Mouse (Mus musculus) MEL (cell line): ENCODE measurements around the gene Dedd. TPM values are rescaled to one million over a fixed set of nuclear protein-coding genes. Genes with fewer than 3 reads are reported as not detected.

ENCODE experiments used
- DNase-seq: peaks from one replicate; pipeline ENCODE4 v3.0.0; 2011; ENCODE audit warnings: low read depth, low spot score
- H3K27ac ChIP-seq: 2 replicates; pipeline ENCODE4 v1.5.1; 2012; ENCODE audit warnings: low read depth, mild to moderate bottlenecking, control low read depth, low read length, moderate library complexity; ENCODE audit not compliant: control insufficient read depth
- H3K27me3 ChIP-seq, 2 experiments: fragments of 150-350 bp in 1 of 2; sonication (generic) in 1 of 2; 2 replicates each; pipeline ENCODE4 v1.6.1; 2012; ENCODE audit warnings: low read length in 2 of 2, mild to moderate bottlenecking in 2 of 2, improper control_type of control experiment in 1 of 2, moderate library complexity in 1 of 2; ENCODE audit not compliant: insufficient read depth in 2 of 2, control insufficient read depth in 1 of 2
- H3K36me3 ChIP-seq, 2 experiments: 2 replicates each; pipeline ENCODE4 v1.6.1; 2012 to 2014; ENCODE audit warnings: low read length in 2 of 2, improper control_type of control experiment in 1 of 2, inconsistent platforms in 1 of 2, mild to moderate bottlenecking in 1 of 2; ENCODE audit not compliant: insufficient read depth in 2 of 2, control insufficient read depth in 1 of 2
- H3K4me1 ChIP-seq, 2 experiments: fragments of 150-350 bp in 1 of 2; sonication (generic) in 1 of 2; 2 replicates each; pipeline ENCODE4 v1.6.1; 2012; ENCODE audit warnings: low read length in 2 of 2, improper control_type of control experiment in 1 of 2, mild to moderate bottlenecking in 1 of 2; ENCODE audit not compliant: insufficient read depth in 2 of 2, control insufficient read depth in 1 of 2
- H3K4me3 ChIP-seq, 2 experiments: fragments of 150-350 bp in 1 of 2; sonication (generic) in 1 of 2; 2 replicates each; pipeline ENCODE4 v1.5.1; 2012; ENCODE audit warnings: low read depth in 2 of 2, low read length in 2 of 2, mild to moderate bottlenecking in 2 of 2, moderate library complexity in 2 of 2, control low read depth in 1 of 2, improper control_type of control experiment in 1 of 2; ENCODE audit not compliant: control insufficient read depth in 1 of 2, insufficient read depth in 1 of 2
- H3K79me2 ChIP-seq: 2 replicates; pipeline ENCODE4 v1.6.1; 2012; ENCODE audit warnings: mild to moderate bottlenecking, low read length, moderate library complexity; ENCODE audit not compliant: control insufficient read depth, poor library complexity, insufficient read depth
- H3K9ac ChIP-seq: 2 replicates; pipeline ENCODE4 v1.6.1; 2012; ENCODE audit warnings: low read depth, mild to moderate bottlenecking, control low read depth, low read length, moderate library complexity; ENCODE audit not compliant: control insufficient read depth, poor library complexity, severe bottlenecking
- H3K9me3 ChIP-seq: fragments of 150-350 bp; sonication (generic); replicated peaks from 2 replicates; pipeline ENCODE4 v1.6.1; 2012; ENCODE audit warnings: mild to moderate bottlenecking, low read length, improper control_type of control experiment, moderate library complexity; ENCODE audit not compliant: insufficient read depth
- BHLHE40 ChIP-seq: IDR thresholded peaks from 2 replicates; pipeline ENCODE4 v1.6.1; 2012; ENCODE audit warnings: low read depth, mild to moderate bottlenecking, inconsistent platforms, low read length, improper control_type of control experiment, borderline replicate concordance
- CHD1 ChIP-seq: IDR thresholded peaks from 2 replicates; pipeline ENCODE4 v1.6.1; 2012; ENCODE audit warnings: low read depth, mild to moderate bottlenecking, inconsistent platforms, low read length, improper control_type of control experiment
- CHD2 ChIP-seq: IDR thresholded peaks from 2 replicates; pipeline ENCODE4 v1.6.1; 2011; ENCODE audit warnings: low read length, improper control_type of control experiment
- EP300 ChIP-seq, 2 experiments: IDR thresholded peaks; 2 replicates each; pipeline ENCODE4 v1.6.1; 2011; ENCODE audit warnings: improper control_type of control experiment in 2 of 2, low read length in 2 of 2, low read depth in 1 of 2, mild to moderate bottlenecking in 1 of 2
- GABPA ChIP-seq: IDR thresholded peaks from 2 replicates; pipeline ENCODE4 v1.6.1; 2012; ENCODE audit warnings: low read depth, mild to moderate bottlenecking, inconsistent platforms, low read length, improper control_type of control experiment, moderate library complexity
- GATA1 ChIP-seq: IDR thresholded peaks from 2 replicates; pipeline ENCODE4 v1.6.1; 2011; ENCODE audit warnings: low read depth, low read length, improper control_type of control experiment
- HCFC1 ChIP-seq: IDR thresholded peaks from 2 replicates; pipeline ENCODE4 v1.6.1; 2012; ENCODE audit warnings: low read depth, mild to moderate bottlenecking, inconsistent platforms, low read length, improper control_type of control experiment, moderate library complexity
- KAT2A ChIP-seq: conservative IDR thresholded peaks from 2 replicates; pipeline ENCODE4 v1.6.1; 2012; ENCODE audit warnings: low read depth, low read length, improper control_type of control experiment, inconsistent platforms
- MAX ChIP-seq: IDR thresholded peaks from 2 replicates; pipeline ENCODE4 v1.6.1; 2011; ENCODE audit warnings: low read length, improper control_type of control experiment
- MAZ ChIP-seq: IDR thresholded peaks from 2 replicates; pipeline ENCODE4 v1.6.1; 2012; ENCODE audit warnings: low read depth, mild to moderate bottlenecking, inconsistent platforms, low read length, improper control_type of control experiment
- MEF2A ChIP-seq: IDR thresholded peaks from 2 replicates; pipeline ENCODE4 v1.6.1; 2014; ENCODE audit warnings: low read depth, mild to moderate bottlenecking, inconsistent platforms, low read length, improper control_type of control experiment; ENCODE audit not compliant: poor library complexity, insufficient replicate concordance, severe bottlenecking; ENCODE audit errors: extremely low read depth
- MXI1 ChIP-seq: IDR thresholded peaks from 2 replicates; pipeline ENCODE4 v1.6.1; 2011; ENCODE audit warnings: mild to moderate bottlenecking, low read depth, low read length, improper control_type of control experiment
- MYB ChIP-seq: IDR thresholded peaks from 2 replicates; pipeline ENCODE4 v1.6.1; 2011; ENCODE audit warnings: mild to moderate bottlenecking, low read depth, low read length, improper control_type of control experiment
- MYC ChIP-seq: IDR thresholded peaks from 2 replicates; pipeline ENCODE4 v1.6.1; 2011; ENCODE audit warnings: low read depth, mild to moderate bottlenecking, low read length, improper control_type of control experiment, moderate library complexity
- NELFE ChIP-seq: IDR thresholded peaks from 2 replicates; pipeline ENCODE4 v1.6.1; 2011; ENCODE audit warnings: low read depth, low read length, improper control_type of control experiment
- NRF1 ChIP-seq: IDR thresholded peaks from 2 replicates; pipeline ENCODE4 v1.6.1; 2014; ENCODE audit warnings: low read depth, mild to moderate bottlenecking, inconsistent platforms, low read length, improper control_type of control experiment, moderate library complexity; ENCODE audit not compliant: poor library complexity, insufficient read depth, severe bottlenecking
- POLR2AphosphoS5 ChIP-seq: IDR thresholded peaks from 2 replicates; pipeline ENCODE4 v1.6.1; 2012; ENCODE audit warnings: low read depth, borderline replicate concordance, mild to moderate bottlenecking, inconsistent platforms, low read length, moderate library complexity, mixed read lengths
- RAD21 ChIP-seq: IDR thresholded peaks from 2 replicates; pipeline ENCODE4 v1.6.1; 2011; ENCODE audit warnings: mild to moderate bottlenecking, low read depth, low read length, improper control_type of control experiment
- RCOR1 ChIP-seq: IDR thresholded peaks from 2 replicates; pipeline ENCODE4 v1.6.1; 2012; ENCODE audit warnings: low read depth, mild to moderate bottlenecking, inconsistent platforms, low read length, improper control_type of control experiment
- SIN3A ChIP-seq: IDR thresholded peaks from 2 replicates; pipeline ENCODE4 v1.6.1; 2012; ENCODE audit warnings: low read length, improper control_type of control experiment, inconsistent platforms
- TAL1 ChIP-seq: IDR thresholded peaks from 2 replicates; pipeline ENCODE4 v1.6.1; 2012; ENCODE audit warnings: mild to moderate bottlenecking, inconsistent platforms, low read length, moderate library complexity, mixed read lengths
- TBP ChIP-seq: IDR thresholded peaks from 2 replicates; pipeline ENCODE4 v1.8.0; 2011; ENCODE audit warnings: low read depth, low read length, improper control_type of control experiment
- TCF12 ChIP-seq: IDR thresholded peaks from 2 replicates; pipeline ENCODE4 v1.6.1; 2014; ENCODE audit warnings: low read depth, mild to moderate bottlenecking, inconsistent platforms, low read length, improper control_type of control experiment, moderate library complexity
- USF1 ChIP-seq: IDR thresholded peaks from 2 replicates; pipeline ENCODE4 v1.6.1; 2014; ENCODE audit warnings: low read depth, mild to moderate bottlenecking, inconsistent platforms, low read length, improper control_type of control experiment, moderate library complexity
- USF2 ChIP-seq, 2 experiments: IDR thresholded peaks; 2 replicates each; pipeline ENCODE4 v1.6.1; 2011 to 2012; ENCODE audit warnings: improper control_type of control experiment in 2 of 2, low read length in 2 of 2, borderline replicate concordance in 1 of 2, inconsistent platforms in 1 of 2, low read depth in 1 of 2, mild to moderate bottlenecking in 1 of 2; ENCODE audit not compliant: insufficient read depth in 1 of 2
- ZKSCAN1 ChIP-seq: IDR thresholded peaks from 2 replicates; pipeline ENCODE4 v1.6.1; 2012; ENCODE audit warnings: low read depth, mild to moderate bottlenecking, inconsistent platforms, low read length, improper control_type of control experiment, moderate library complexity
- ZMIZ1 ChIP-seq: IDR thresholded peaks from 2 replicates; pipeline ENCODE4 v1.6.1; 2012; ENCODE audit warnings: low read depth, mild to moderate bottlenecking, inconsistent platforms, low read length, improper control_type of control experiment, moderate library complexity
- ZNF384 ChIP-seq: IDR thresholded peaks from 2 replicates; pipeline ENCODE4 v1.6.1; 2012; ENCODE audit warnings: low read depth, mild to moderate bottlenecking, inconsistent platforms, low read length, improper control_type of control experiment
- polyA plus RNA-seq, 2 experiments: library from polyadenylated mRNA; stranded (reverse) in 1 of 2; unstranded in 1 of 2; fragments of >175 nt in 1 of 2; fragments of >200 nt in 1 of 2; gene quantifications; 2 replicates each; pipeline versions ENCODE4 v1.2.1 to v1.2.4; 2012; ENCODE audit warnings: low replicate concordance in 2 of 2, low read depth in 1 of 2; ENCODE audit not compliant: insufficient read length in 2 of 2, insufficient read depth in 1 of 2, missing spikeins in 1 of 2
- total RNA-seq: library from RNA; depleted of rRNA; stranded (reverse); fragments of 300-350 nt; gene quantifications from 2 replicates; pipeline ENCODE4 v1.2.3, GENCODE M21; 2012

Gene Dedd
- total and polyA plus RNA-seq, 3 experiments = 28.7 to 44.9 TPM; not detected in 1

DNA sequence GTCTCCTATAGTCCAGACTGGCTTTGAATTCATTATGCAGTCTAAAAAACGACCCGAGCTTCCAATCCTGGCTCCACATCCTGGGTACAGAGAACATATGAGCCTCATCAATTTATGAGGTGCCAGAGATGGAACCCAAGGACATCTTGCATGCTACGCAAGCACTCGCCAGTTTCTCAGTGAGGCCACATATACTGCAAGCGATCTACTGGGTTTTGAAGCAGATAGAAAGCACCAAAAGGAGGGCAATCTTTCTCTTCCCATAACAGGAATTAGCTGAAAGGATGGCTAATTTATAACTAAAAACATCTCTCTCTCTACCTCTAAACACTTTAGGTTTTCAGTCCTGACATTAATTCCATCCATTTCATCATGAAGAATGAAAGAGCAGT lies 35.0 kb upstream of the Dedd start:
- peaks cover 0 to 14% of the 10 kb centered on the region in 2 experiments; a peak in 2 of 4 replicates for H3K36me3 ChIP-seq
- H3K27me3 ChIP-seq = no peaks in the 10 kb centered on the region; a peak in 1 of 4 replicates
- peak overlapping the region; percentile 99 for H3K9ac ChIP-seq
- H3K4me3 ChIP-seq = peak overlapping the region; percentile 83 to 100
- no peak for TF ChIP-seq TBP
- no peak for TF ChIP-seq POLR2AphosphoS5
- 0 out of 2 replicates have a peak, but pooled peaks have one; percentile 19 for TF ChIP-seq CHD1
- H3K9me3 ChIP-seq = no peaks in the 10 kb centered on the region
- peaks cover 0 to 9% of the 10 kb centered on the region in 2 experiments; a peak in 3 of 4 replicates for H3K4me1 ChIP-seq
- peaks cover 14% of the 10 kb centered on the region for H3K79me2 ChIP-seq
- peak; percentile 62 for DNase-seq
- H3K27ac ChIP-seq = peak overlapping the region; percentile 99; the same call in 1 of the 2 replicates

DNA sequence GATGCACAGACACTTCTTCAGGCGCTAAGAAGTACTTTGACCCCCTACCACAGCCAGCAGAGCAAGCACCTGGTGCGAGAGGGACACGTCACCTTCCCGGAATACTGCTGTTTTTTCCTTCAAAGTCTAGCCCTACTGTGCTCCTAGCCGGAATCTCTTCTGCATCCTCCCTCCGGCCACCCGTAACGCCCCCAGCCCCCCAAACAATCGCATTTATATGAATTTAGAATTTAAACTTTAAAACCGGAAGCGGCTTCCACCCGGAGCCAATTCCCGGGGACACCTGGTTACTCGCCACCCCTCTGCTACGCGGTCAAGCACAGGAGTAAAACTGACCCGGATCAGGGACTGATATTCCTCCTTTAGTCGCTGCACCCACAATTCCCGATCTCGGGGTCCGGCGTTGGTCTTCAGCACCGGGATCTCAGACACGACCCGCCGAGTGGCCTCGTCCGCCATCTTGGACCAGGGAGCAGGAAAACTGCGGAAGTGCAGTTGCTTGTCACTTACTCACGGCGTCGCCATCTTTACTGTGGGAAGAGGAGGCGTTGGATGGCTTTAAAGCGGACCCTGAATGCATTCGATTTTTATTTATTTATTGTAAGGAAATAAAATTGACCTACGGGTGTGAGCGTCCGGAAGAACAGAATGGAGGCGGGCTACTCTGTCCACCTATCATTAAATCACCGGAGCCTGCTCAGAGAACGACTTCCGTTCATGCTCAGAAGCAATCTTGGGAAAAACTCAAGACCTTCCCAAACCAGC lies 34.5 kb upstream of the Dedd start, which contains the start of gene Ufc1:
Ufc1 (minus strand) TSS at position 727 of the 765 bp plus-strand sequence.
- Histone ChIP-seq H3K9me3 (no peaks in the 10 kb centered on the region), H3K79me2 (peaks cover 14% of the 10 kb centered on the region), H3K4me1 (peaks cover 0 to 9% of the 10 kb centered on the region in 2 experiments; a peak in 3 of 4 replicates), H3K27me3 (no peaks in the 10 kb centered on the region; a peak in 1 of 4 replicates), H3K36me3 (peaks cover 0 to 14% of the 10 kb centered on the region in 2 experiments; a peak in 2 of 4 replicates), H3K4me3 (peak within 1 kb of the TSS; percentile 83 to 100), H3K27ac (peak within 1 kb of the TSS; percentile 99), H3K9ac (peak within 1 kb of the TSS; percentile 99)
- DNase-seq = peak; percentile 93
- 0 out of 2 replicates have a peak, but pooled peaks have one; percentile 38 for TF ChIP-seq NELFE
- TF ChIP-seq RAD21 = no peak
- no peak for TF ChIP-seq ZKSCAN1
- 0 out of 2 replicates have a peak, but pooled peaks have one; percentile 6 for TF ChIP-seq ZMIZ1
- TF ChIP-seq HCFC1 = peak; percentile 87
- TF ChIP-seq MAZ = peak; percentile 55; the same call in 1 of the 2 replicates
- 0 out of 2 replicates have a peak, but pooled peaks have one; percentile 10 for TF ChIP-seq CHD1
- TF ChIP-seq MEF2A = no peak
- no peak for TF ChIP-seq USF2 (IDR thresholded peaks at IDR 0.05; ENCODE audit: borderline replicate concordance in 1 of 2, insufficient read depth in 1 of 2, low read depth in 1 of 2, low read length in 2 of 2)
- TF ChIP-seq RCOR1 = no peak
- no peak for TF ChIP-seq USF1
- TF ChIP-seq EP300 (IDR thresholded peaks at IDR 0.05; ENCODE audit: low read depth in 1 of 2, low read length in 2 of 2) = peak in 1 of 2 experiments; percentile 32; a peak in 1 of 4 replicates
- no peak for TF ChIP-seq MYB
- TF ChIP-seq GABPA = no peak
- TF ChIP-seq MXI1 = no peak; the same call in none of the 2 replicates
- TF ChIP-seq TCF12 = peak; percentile 49
- no peak for TF ChIP-seq TAL1
- TF ChIP-seq BHLHE40 = no peak
- TF ChIP-seq NRF1 = peak; percentile 62
- peak; percentile 38; the same call in 1 of the 2 replicates for TF ChIP-seq MYC
- TF ChIP-seq SIN3A = no peak; the same call in none of the 2 replicates
- peak; percentile 36; the same call in 1 of the 2 replicates for TF ChIP-seq KAT2A
- no peak for TF ChIP-seq ZNF384
- TF ChIP-seq TBP = peak; percentile 82
- 0 out of 2 replicates have a peak, but pooled peaks have one; percentile 29 for TF ChIP-seq MAX
- no peak for TF ChIP-seq CHD2
- no peak for TF ChIP-seq GATA1
